In the genomic region with DNA sequence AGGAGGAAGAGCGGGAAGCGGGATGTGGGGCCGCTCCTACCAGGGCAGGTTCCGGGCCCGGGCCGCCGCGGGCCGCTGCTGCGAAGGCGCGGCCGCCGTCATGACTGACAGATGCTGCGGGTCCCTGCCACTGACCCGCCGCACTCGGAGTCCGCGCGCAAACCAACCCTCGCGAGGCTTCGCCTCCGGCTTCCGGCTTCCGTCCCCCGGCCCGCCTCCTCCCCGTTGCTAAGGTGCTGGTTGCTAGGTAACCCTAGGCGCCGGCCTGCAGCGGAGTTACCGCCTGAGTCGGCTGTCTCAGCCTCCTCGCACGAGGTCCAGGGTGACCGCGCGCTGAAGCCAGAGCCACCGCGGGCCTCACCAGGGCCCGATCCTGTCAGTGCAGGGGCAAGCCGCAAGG, we compare ENCODE assay signal across 8 mouse cellular contexts. TPM values are rescaled to one million over a fixed set of nuclear protein-coding genes. Genes with fewer than 3 reads are reported as not detected.
A peak's percentile ranks its signal among the peaks of the same experiment; 100 is the strongest.
DNase-seq lines count a peak whose midpoint lies in the region; ATAC-seq lines count a peak whose summit lies in the region.

A gene (minus strand): TSS at position 171 of the 400 bp plus-strand sequence.

- H3K4me3 ChIP-seq in hindbrain, embryonic 11.5 days (ENCODE audit: low read depth, low read length), result peak within 1 kb of the TSS; percentile 60

- DNase-seq in MN1 (ENCODE audit: low spot score), result peak; percentile 99
- DNase-seq in cerebellum, adult 9-10 months, result peak; percentile 87
- peak; percentile 88 to 96 for DNase-seq in frontal cortex, adult 2 months (ENCODE audit: extremely low spot score in 1 of 2, low spot score in 1 of 2)
- DNase-seq in hindbrain, embryonic 11.5 days (ENCODE audit: low spot score), result peak; percentile 97
- peak; percentile 91 to 94 for DNase-seq in layer of hippocampus, postnatal 10 days (ENCODE audit: low spot score in 2 of 2)
- peak; percentile 98 for DNase-seq in lung, postnatal 10 days
- DNase-seq in ovary, postnatal 36 days (ENCODE audit: low spot score), result peak; percentile 96
- peak; percentile 94 for DNase-seq in thymus, postnatal 25 days

- no peaks in the 10 kb centered on the region for H3K27me3 ChIP-seq in hindbrain, embryonic 11.5 days (ENCODE audit: control insufficient read depth, insufficient read depth, low read length)

- peaks cover 2% of the 10 kb centered on the region; the same call in 1 of the 2 replicates for H3K4me1 ChIP-seq in hindbrain, embryonic 11.5 days (replicated peaks; ENCODE audit: control insufficient read depth, insufficient read depth, low read length)

- peak within 1 kb of the TSS; percentile 81 for H3K9ac ChIP-seq in hindbrain, embryonic 11.5 days (ENCODE audit: low read depth, low read length)

- no peaks in the 10 kb centered on the region for H3K9me3 ChIP-seq in hindbrain, embryonic 11.5 days (ENCODE audit: control insufficient read depth, low read length)

- peak; percentile 97 for ATAC-seq in hindbrain, embryonic 11.5 days (ENCODE audit: low FRiP score)

- no peaks in the 10 kb centered on the region; the same call in 1 of the 2 replicates for H3K36me3 ChIP-seq in hindbrain, embryonic 11.5 days (ENCODE audit: control insufficient read depth, insufficient read depth, low read length)

- peak within 1 kb of the TSS; percentile 58 for H3K4me2 ChIP-seq in hindbrain, embryonic 11.5 days (replicated peaks; ENCODE audit: low read depth, low read length)

- peak within 1 kb of the TSS; percentile 30; the same call in 1 of the 2 replicates for H3K27ac ChIP-seq in hindbrain, embryonic 11.5 days (ENCODE audit: low read depth, low read length)

- WGBS in hindbrain, embryonic 11.5 days, result under 1% methylated on average over 44 of the region's 44 CpGs

RNA-seq across cellular contexts. Expression of the gene that starts here (rescaled TPM):
- polyA plus RNA-seq in frontal cortex, adult 2 months (2012; rRNA removed), result 15.4 and 15.6 TPM in 2 replicates
- 72.1 and 82.9 TPM in 2 replicates for polyA plus RNA-seq in hindbrain, embryonic 11.5 days (2014; fragmentation: Nextera tagmentation; extraction: Ambion mirVana)
- 10 to 100 TPM; 17.7 to 25.1 TPM for total RNA-seq in layer of hippocampus, postnatal 10 days (2021)

Comparison
In these comparisons a context has a peak if more than half of its experiments do, and no peak if none do; other contexts are left out.
1. Peak in every context shown above with its lines: DNase-seq, ATAC-seq, H3K4me3 ChIP-seq and H3K27ac ChIP-seq.